Mouse (Mus musculus) spleen, postnatal 4 days (tissue): ENCODE measurements around the gene Nfasc.

ENCODE experiments used
- DNase-seq, 2 experiments: peaks; one replicate each; pipeline ENCODE4 v3.0.0; 2022; ENCODE audit warnings: low spot score in 2 of 2

Nfasc gene

GRCm38 (mm10) chr1:132541171-132541823, 200.3 kb downstream of the Nfasc start:
- DNase-seq = no peak

- DNase-seq = no peak
These were observed 200.9 kb downstream of the Nfasc start for GRCm38 (mm10) chr1:132540701-132541100.

GRCm38 (mm10) chr1:132537736-132538135, 203.9 kb downstream of the Nfasc start:
- DNase-seq = no peak

GRCm38 (mm10) chr1:132536416-132536815, 205.2 kb downstream of the Nfasc start:
- no peak for DNase-seq

GRCm38 (mm10) chr1:132535541-132535940, 206.1 kb downstream of the Nfasc start:
- no peak for DNase-seq

- DNase-seq = no peak
These were observed 207.8 kb downstream of the Nfasc start for GRCm38 (mm10) chr1:132533840-132534239.

- no peak for DNase-seq
These were observed 209.1 kb downstream of the Nfasc start for GRCm38 (mm10) chr1:132532521-132532920.

GRCm38 (mm10) chr1:132530631-132531191, 210.9 kb downstream of the Nfasc start:
- DNase-seq = peak in 1 of 2 experiments; percentile 43

GRCm38 (mm10) chr1:132528647-132529334, 212.8 kb downstream of the Nfasc start:
- DNase-seq = no peak

- DNase-seq = no peak
These were observed 213.5 kb downstream of the Nfasc start for GRCm38 (mm10) chr1:132528071-132528470.

- peak; percentile 53 to 83 for DNase-seq
These were observed 215.8 kb downstream of the Nfasc start for GRCm38 (mm10) chr1:132525832-132526231.

GRCm38 (mm10) chr1:132523920-132524319, 217.7 kb downstream of the Nfasc start:
- DNase-seq = peak; percentile 37 to 78

GRCm38 (mm10) chr1:132523048-132523447, 218.5 kb downstream of the Nfasc start:
- no peak for DNase-seq

- peak; percentile 68 to 77 for DNase-seq
These were observed 220.8 kb downstream of the Nfasc start for GRCm38 (mm10) chr1:132520764-132521163.

GRCm38 (mm10) chr1:132519734-132520133, 221.9 kb downstream of the Nfasc start:
- no peak for DNase-seq

- no peak for DNase-seq
These were observed 223.0 kb downstream of the Nfasc start for GRCm38 (mm10) chr1:132518621-132519020.

GRCm38 (mm10) chr1:132516776-132517175, 224.8 kb downstream of the Nfasc start:
- peak in 1 of 2 experiments; percentile 58 for DNase-seq

GRCm38 (mm10) chr1:132515339-132515738, 226.3 kb downstream of the Nfasc start:
- DNase-seq = peak in 1 of 2 experiments; percentile 59
